Mouse (Mus musculus): ENCODE measurements around the gene Sorcs1. TPM values are rescaled to one million over a fixed set of nuclear protein-coding genes. Genes with fewer than 3 reads are reported as not detected.

Gene Sorcs1
- polyA plus RNA-seq, 1 experiment from 2014 or later: 1.4 TPM

DNA sequence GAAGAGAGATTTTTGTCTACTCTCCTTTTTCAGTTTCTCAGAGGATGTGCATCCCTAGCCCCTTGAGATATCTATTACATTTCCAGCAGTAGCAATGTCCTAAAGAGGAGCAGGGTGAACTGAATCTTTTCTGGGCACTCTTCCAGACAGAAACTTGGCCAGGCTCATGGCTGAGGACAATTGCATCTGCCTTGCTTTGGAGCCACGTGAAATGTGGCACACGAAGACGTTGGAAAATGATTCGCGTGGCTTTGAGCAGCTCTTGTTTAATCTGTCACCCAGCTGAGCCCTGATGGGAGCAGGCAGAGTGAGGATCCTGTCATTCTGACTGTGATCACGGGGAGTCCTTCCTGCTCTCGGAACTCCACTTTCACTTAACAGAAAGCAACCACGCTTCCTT lies 536.6 kb downstream of the Sorcs1 start:
- WGBS: 35% methylated on average over 8 of the region's 8 CpGs
- DNase-seq (peak; percentile 90), ATAC-seq (ENCODE audit: insufficient read depth) (peak; percentile 82)
- Histone ChIP-seq H3K4me3 (ENCODE audit: low read depth, low read length) (no peak overlapping the region), H3K9me3 (ENCODE audit: low read depth, low read length) (no peaks in the 10 kb centered on the region), H3K27me3 (ENCODE audit: insufficient read depth, low read length) (no peaks in the 10 kb centered on the region), H3K27ac (ENCODE audit: low read depth) (no peak overlapping the region), H3K36me3 (ENCODE audit: insufficient read depth) (no peaks in the 10 kb centered on the region), H3K4me1 (ENCODE audit: insufficient read depth) (no peaks in the 10 kb centered on the region), H3K4me2 (no peak overlapping the region), H3K9ac (no peak overlapping the region)
- TF ChIP-seq CTCF (IDR thresholded peaks at IDR 0.05; ENCODE audit: low read depth): no peak

DNA sequence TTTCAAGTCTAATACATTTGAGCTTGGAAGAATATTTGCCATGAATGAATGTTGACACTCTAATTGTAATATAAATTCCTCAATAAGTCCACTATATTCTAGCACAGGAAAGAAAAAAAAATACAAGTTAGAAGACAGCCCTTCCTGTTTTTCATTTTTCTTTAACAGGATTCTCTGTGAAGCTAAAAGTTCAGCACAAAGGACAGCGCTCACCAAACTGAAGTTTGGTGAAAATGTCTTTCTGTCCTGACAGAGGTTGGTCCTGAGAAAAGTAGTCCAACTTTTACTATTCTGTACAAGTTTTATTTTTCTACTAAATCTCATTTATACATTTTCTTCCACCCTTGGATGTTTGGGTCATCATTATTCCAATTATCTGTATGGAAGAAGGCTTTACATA lies 543.8 kb downstream of the Sorcs1 start:
- H3K4me3 ChIP-seq (ENCODE audit: low read depth, low read length): no peak overlapping the region
- no peak overlapping the region for H3K4me2 ChIP-seq
- peak; percentile 82 for DNase-seq
- 71% methylated on average over 1 of the region's 1 CpGs for WGBS
- H3K4me1 ChIP-seq (ENCODE audit: insufficient read depth): no peaks in the 10 kb centered on the region
- H3K9ac ChIP-seq: no peak overlapping the region
- no peak for TF ChIP-seq CTCF (IDR thresholded peaks at IDR 0.05; ENCODE audit: low read depth)
- no peaks in the 10 kb centered on the region for H3K27me3 ChIP-seq (ENCODE audit: insufficient read depth, low read length)
- no peak overlapping the region for H3K27ac ChIP-seq (ENCODE audit: low read depth)
- H3K9me3 ChIP-seq (ENCODE audit: low read depth, low read length): no peaks in the 10 kb centered on the region
- ATAC-seq (ENCODE audit: insufficient read depth): no peak
- no peaks in the 10 kb centered on the region for H3K36me3 ChIP-seq (ENCODE audit: insufficient read depth)

DNA sequence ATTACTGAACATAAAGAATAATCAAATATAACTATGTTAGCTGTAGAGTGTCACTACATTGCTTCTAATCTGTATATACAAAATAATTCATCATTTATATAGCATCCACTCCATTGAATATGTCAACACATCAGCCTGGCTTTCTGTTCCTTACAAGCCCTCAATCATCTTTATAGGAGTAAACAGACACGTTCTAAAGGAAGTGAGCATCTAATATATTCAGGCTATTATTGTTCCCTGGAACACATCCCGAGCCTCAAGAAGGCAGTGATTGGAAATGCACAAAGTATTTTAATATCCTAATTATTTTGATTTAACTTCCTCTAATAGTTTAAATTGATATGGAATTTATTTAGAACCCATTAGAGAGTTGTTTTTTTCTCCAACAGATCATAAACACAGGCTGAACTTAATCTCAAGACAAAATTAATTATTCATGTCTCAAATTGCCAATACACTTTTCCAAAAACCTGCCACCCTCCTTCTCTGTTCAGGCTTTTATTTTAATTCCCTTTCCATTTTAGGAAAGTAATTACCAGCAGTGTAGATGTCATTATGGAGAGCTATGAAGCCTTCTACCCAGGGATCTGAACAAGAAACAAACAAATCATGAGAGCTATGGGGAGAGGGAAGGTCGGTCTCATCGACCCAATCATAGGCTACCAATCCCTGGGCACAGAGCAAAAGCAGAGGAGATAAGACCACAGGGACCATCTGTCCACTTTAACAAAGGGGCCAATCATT lies 572.4 kb downstream of the Sorcs1 start:
- no peak overlapping the region for H3K4me2 ChIP-seq
- H3K4me1 ChIP-seq (ENCODE audit: insufficient read depth): no peaks in the 10 kb centered on the region
- no peak for DNase-seq
- no peaks in the 10 kb centered on the region for H3K9me3 ChIP-seq (ENCODE audit: low read depth, low read length)
- H3K9ac ChIP-seq: no peak overlapping the region
- no peaks in the 10 kb centered on the region for H3K27me3 ChIP-seq (ENCODE audit: insufficient read depth, low read length)
- H3K27ac ChIP-seq (ENCODE audit: low read depth): no peak overlapping the region
- no peak overlapping the region for H3K4me3 ChIP-seq (ENCODE audit: low read depth, low read length)
- H3K36me3 ChIP-seq (ENCODE audit: insufficient read depth): no peaks in the 10 kb centered on the region
- TF ChIP-seq CTCF (IDR thresholded peaks at IDR 0.05; ENCODE audit: low read depth): no peak
- ATAC-seq (ENCODE audit: insufficient read depth): no peak
- WGBS: 61% methylated on average over 4 of the region's 4 CpGs

Small RNA genes within 50 kb of the gene (microRNA-seq; reads per million reads assigned to microRNA genes)
- not detected for gene Gm27749 (ENCODE audit: borderline number of aligned reads)

Measured in lung, embryonic 14.5 days (tissue).